Mouse (Mus musculus) lung, adult 18-20 months (tissue): ENCODE results near the gene Zfp212.
"Not testable (repeated sequence)": the region's sequence is repeated elsewhere in the genome, so short reads cannot be mapped to it uniquely, and the experiment has no call there.

ENCODE experiments used
- DNase-seq, 2 experiments: peaks; one replicate each; pipeline ENCODE4 v3.0.0; 2022; ENCODE audit warnings: mixed read lengths in 2 of 2

Gene Zfp212

GRCm38 (mm10) chr6:47943021-47943691, 22.9 kb downstream of the Zfp212 start:
- DNase-seq: peak; percentile 68 to 72

- DNase-seq: no peak
These were observed 23.4 kb downstream of the Zfp212 start for GRCm38 (mm10) chr6:47943721-47944120.

DNA sequence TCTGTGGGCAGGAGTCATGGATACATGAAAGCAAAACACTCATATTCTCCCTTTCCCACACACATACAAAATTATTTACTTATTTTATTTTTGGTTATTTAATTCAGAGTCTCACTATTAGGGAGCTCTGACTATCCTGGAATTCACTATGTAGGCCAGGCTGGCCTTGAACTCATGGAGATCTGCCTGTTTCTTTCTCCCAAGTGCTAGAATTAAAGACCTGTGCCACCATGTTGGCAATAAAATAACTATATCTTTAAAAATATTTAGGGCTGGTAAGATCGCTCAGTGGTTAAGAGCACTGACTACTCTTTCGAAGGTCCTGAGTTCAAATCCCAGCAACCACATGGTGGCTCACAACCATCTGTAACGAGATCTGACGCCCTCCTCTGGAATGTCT, 27.1 kb downstream of the Zfp212 start:
- DNase-seq: no peak

- peak; percentile 97 for DNase-seq
These were observed 33.0 kb downstream of the Zfp212 start, which contains the start of gene Zfp956 for GRCm38 (mm10) chr6:47953191-47953726. Zfp956 (plus strand) TSS chr6:47953390.

DNA sequence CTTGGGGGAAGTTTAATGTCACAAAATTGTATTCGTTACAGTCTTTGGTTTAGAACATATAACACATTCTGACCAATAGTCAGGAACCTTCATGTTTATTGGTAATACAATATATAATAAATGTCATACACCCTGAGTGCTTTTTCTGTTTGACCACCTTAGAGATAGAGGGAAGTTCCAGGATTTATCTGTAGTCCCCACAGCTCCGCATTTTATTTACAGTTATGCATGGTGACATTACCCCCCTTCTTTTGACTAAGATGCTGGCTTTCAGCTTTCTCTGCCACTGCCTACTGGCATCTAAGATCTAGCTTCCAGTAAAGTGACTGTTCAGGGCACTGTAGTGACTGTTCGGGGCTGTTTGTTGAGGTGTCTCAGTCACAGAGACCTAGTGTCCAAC, 34.1 kb downstream of the Zfp212 start:
- DNase-seq: no peak

DNA sequence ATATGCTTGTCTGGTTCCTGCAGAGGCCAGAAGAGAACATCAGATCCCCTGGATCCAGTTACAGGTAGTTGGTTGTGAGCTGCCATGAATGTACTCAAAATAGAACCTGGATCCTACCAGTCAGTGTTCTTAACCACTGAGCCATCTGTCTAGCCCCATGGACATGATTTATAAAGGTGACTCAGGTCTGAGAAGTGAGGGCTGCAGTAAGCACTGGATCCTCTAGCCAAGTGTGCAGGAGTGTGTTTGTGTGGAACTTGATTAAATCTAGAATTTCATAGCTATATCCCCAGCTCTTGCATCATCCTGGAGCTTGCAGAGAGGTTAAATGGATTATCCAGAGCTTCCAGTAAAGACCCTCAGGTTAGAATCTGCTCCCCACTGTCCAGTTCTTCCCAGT, 37.5 kb downstream of the Zfp212 start:
- no peak for DNase-seq

DNA sequence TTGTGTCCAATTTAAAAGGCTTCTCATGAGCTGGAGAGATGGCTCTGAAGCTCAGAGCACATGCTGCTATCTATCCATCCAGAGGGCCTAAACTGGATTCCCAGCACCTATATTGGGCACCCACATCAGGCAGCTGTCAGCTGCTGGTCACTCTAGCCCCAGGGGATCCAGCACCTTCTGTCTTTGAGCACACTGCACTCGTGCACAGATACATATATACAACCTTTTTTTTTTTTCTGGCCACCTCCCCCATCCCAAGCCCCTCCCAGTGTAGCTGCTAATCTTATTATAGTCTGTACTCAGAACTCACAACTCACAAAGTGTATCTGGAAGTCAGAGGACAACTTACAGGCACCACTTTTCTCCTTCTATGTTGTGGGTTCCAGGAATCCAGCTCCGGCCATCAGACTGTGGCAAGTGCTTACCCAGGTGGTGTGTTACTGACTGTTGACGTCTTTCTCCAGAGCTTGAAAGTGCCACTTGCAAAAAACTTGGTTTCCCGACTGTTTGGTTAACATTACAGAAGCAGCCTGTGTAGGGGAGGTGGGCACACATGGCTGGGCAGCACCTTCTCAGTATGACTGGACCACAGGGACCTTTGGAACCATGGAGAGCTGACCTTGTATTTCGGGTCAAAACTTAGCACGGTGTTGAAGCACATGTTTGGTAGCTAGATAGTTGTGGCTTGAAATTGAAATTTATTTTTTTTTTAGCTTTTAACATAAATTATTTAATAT, 40.6 kb downstream of the Zfp212 start:
- DNase-seq: no peak

DNA sequence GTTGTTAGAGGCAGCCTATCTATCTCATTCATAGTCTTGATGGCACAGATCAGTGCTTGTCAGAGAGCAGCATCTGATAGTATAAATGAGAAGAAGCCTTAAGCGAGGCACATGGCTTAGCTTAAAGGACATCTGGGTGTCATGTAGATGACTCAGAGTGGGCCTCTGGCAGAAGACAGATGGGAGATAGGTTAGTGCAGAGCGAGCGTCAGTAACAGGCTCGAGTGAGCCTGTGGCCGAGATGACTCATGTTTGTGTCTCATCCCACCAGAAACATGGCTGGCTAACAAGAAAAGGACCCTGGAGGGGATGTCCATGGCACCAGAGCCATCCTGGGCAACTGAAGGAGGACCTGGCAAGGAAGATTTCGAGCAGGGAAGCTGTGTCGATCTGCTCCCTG, 42.8 kb downstream of the Zfp212 start:
- DNase-seq: no peak

- DNase-seq: not testable (repeated sequence)
These were observed 47.9 kb downstream of the Zfp212 start for GRCm38 (mm10) chr6:47968166-47968565.

DNA sequence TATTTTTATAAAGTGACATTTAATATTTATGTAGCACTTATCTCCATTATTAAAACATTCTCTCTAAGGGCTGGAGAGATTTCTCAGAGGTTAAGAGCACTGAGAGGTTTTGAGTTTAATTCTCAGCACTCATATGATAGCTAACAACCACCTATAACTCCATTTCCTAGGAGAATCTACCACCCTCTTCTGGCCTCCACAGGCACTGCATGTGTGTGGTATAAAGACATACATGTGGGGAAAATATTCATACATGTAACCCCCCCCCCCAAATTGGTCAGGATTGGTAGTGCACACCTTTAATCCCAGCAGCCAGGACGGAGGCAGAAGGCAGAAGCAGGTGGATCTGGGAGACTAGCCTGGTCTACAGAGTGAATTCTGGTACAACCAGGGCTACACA, 54.3 kb downstream of the Zfp212 start:
- DNase-seq: no peak

- DNase-seq: peak; percentile 85 to 88
These were observed 58.7 kb downstream of the Zfp212 start for GRCm38 (mm10) chr6:47978897-47979368.
